Mouse (Mus musculus) heart, adult 18-20 months (tissue): ENCODE measurements around the gene Igfn1. TPM values are rescaled to one million over a fixed set of nuclear protein-coding genes. Genes with fewer than 3 reads are reported as not detected.

ENCODE experiments used
- DNase-seq, 2 experiments: peaks; one replicate each; pipeline ENCODE4 v3.0.0; 2021 to 2022; ENCODE audit warnings: mixed read lengths in 1 of 2
- long read RNA-seq, 2 experiments: library from polyadenylated mRNA; stranded (forward); transcript quantifications; one replicate each; pipeline ENCODE4 v2.0.0; 2021
- total RNA-seq, 2 experiments: library from RNA; stranded (reverse); gene quantifications; 2 replicates each; pipeline ENCODE4 v1.2.3; 2021

The Igfn1 gene
- under 1 TPM in 1 of 2 experiments, not detected in 1; 0.08 TPM for total RNA-seq
- long read RNA-seq, experiment 1, partial matches to known transcripts: 0 of 1 reads
- long read RNA-seq, experiment 1, other reads (novel, unspliced or antisense): 1 of 1 reads
- long read RNA-seq, experiment 2: 0 reads

- no peak for DNase-seq
Measured at GRCm38 (mm10) chr1:136006292-136006748, at the start of gene Igfn1. Igfn1 (minus strand) TSS chr1:136006342.

GRCm38 (mm10) chr1:136055771-136056170 is 49.6 kb upstream of the Igfn1 start:
- DNase-seq: no peak

GRCm38 (mm10) chr1:136052547-136052946 is 46.4 kb upstream of the Igfn1 start, which contains the start of gene Cacna1s:
Cacna1s (plus strand) TSS chr1:136052750.
- no peak for DNase-seq

- peak; percentile 75 to 81 for DNase-seq
Measured at GRCm38 (mm10) chr1:136051465-136051864, 45.3 kb upstream of the Igfn1 start.

- DNase-seq: no peak
Measured at GRCm38 (mm10) chr1:136051013-136051315, 44.8 kb upstream of the Igfn1 start.

GRCm38 (mm10) chr1:136050312-136051012 is 44.3 kb upstream of the Igfn1 start, which contains the start of gene Ascl5:
Ascl5 (plus strand) TSS chr1:136050804.
- DNase-seq: no peak

- DNase-seq: no peak
Measured at GRCm38 (mm10) chr1:136047894-136048293, 41.8 kb upstream of the Igfn1 start.

GRCm38 (mm10) chr1:136047432-136047831 is 41.3 kb upstream of the Igfn1 start:
- no peak for DNase-seq

GRCm38 (mm10) chr1:136045774-136046173 is 39.6 kb upstream of the Igfn1 start:
- peak; percentile 22 to 67 for DNase-seq

GRCm38 (mm10) chr1:136040874-136041273 is 34.7 kb upstream of the Igfn1 start:
- no peak for DNase-seq

GRCm38 (mm10) chr1:136040452-136040851 is 34.3 kb upstream of the Igfn1 start:
- no peak for DNase-seq

- no peak for DNase-seq
Measured at GRCm38 (mm10) chr1:136038746-136039538, 32.8 kb upstream of the Igfn1 start.

- DNase-seq: no peak
Measured at GRCm38 (mm10) chr1:136032961-136033360, 26.8 kb upstream of the Igfn1 start.

GRCm38 (mm10) chr1:136031697-136032096 is 25.6 kb upstream of the Igfn1 start:
- no peak for DNase-seq

- DNase-seq: no peak
Measured at GRCm38 (mm10) chr1:136030201-136030600, 24.1 kb upstream of the Igfn1 start.

- peak; percentile 11 to 20 for DNase-seq
Measured at GRCm38 (mm10) chr1:136018390-136019189, 12.4 kb upstream of the Igfn1 start.

GRCm38 (mm10) chr1:136017907-136018313 is 11.8 kb upstream of the Igfn1 start:
- peak; percentile 95 to 97 for DNase-seq

GRCm38 (mm10) chr1:136017307-136017706 is 11.2 kb upstream of the Igfn1 start:
- DNase-seq: peak in 1 of 2 experiments; percentile 14

- DNase-seq: no peak
Measured at GRCm38 (mm10) chr1:136014796-136015502, 8.8 kb upstream of the Igfn1 start.

- DNase-seq: no peak
Measured at GRCm38 (mm10) chr1:136013513-136013912, 7.4 kb upstream of the Igfn1 start.

- no peak for DNase-seq
Measured at GRCm38 (mm10) chr1:136010247-136010646, 4.1 kb upstream of the Igfn1 start.

- DNase-seq: no peak
Measured at GRCm38 (mm10) chr1:136008159-136008533, 2.0 kb upstream of the Igfn1 start.
